Mouse (Mus musculus): ENCODE measurements around the gene Iyd.

DNA sequence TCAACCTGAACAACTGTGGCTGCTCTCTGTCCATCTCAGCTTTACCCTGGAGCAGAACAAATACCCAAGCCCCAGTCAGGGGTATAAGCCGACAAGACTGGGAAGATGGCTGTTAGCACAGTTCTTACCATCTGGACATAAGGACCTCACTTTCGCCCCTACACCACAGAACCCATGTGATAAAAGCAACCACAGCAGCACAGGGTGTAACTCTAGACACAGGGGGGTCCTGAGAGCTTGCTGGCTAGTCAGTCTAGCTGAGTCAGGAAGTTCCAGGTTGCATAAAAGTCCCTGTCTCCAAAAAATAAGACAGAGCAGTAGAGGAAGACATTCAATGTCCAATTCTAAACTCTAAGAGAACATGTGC lies 31.8 kb upstream of the Iyd start:
- no peak for TF ChIP-seq CTCF (IDR thresholded peaks at IDR 0.05; ENCODE audit: control insufficient read depth, insufficient read depth, insufficient read length)
- TF ChIP-seq CEBPB (IDR thresholded peaks at IDR 0.05; ENCODE audit: low read depth), result no peak
- TF ChIP-seq USF1 (IDR thresholded peaks at IDR 0.05; ENCODE audit: low read depth), result no peak
- TF ChIP-seq MYOD1 (IDR thresholded peaks at IDR 0.05; ENCODE audit: control insufficient read depth, insufficient read length, low read depth), result no peak
- no peak for TF ChIP-seq FOSL1 (IDR thresholded peaks at IDR 0.05; ENCODE audit: insufficient read depth, low read length, poor library complexity, severe bottlenecking)
- no peak for TF ChIP-seq MYOG (IDR thresholded peaks at IDR 0.05; ENCODE audit: control insufficient read depth, extremely low read depth, insufficient read length)

Measured in C2C12 (cell line).